Mouse (Mus musculus) mouse trophoblast stem cell (cell line): ENCODE data around the gene Pim3.

ENCODE experiments used
- in situ Hi-C, 2 experiments: fragments of 300-500 bp; cut with MseI, MboI; formaldehyde crosslinking; loops; 2 replicates in 1 of 2; 3 replicates in 1 of 2; pipeline ENCODE4 v1.15.1; 2025

Gene Pim3

DNA sequence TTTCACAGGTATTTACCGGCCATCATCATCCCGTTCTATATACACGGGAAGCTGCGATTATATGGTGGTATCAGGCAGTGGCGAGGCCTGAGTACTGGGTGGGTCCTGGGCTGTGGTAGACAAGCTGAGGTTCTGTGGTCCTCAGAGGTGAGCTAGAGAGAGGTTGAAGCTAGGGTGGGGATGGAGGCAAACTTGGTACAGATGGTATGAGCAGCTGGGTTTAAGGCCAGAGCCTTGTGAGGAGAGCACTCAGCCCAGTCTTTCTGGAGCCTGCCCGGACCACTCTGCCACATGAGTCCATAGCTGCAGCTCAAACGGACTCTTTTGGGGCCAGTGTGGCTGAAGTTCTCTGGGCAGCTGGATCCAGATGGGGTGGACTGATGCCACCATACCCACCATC lies 4.6 kb upstream of the Pim3 start:
- in situ Hi-C loops, result no loop called here

DNA sequence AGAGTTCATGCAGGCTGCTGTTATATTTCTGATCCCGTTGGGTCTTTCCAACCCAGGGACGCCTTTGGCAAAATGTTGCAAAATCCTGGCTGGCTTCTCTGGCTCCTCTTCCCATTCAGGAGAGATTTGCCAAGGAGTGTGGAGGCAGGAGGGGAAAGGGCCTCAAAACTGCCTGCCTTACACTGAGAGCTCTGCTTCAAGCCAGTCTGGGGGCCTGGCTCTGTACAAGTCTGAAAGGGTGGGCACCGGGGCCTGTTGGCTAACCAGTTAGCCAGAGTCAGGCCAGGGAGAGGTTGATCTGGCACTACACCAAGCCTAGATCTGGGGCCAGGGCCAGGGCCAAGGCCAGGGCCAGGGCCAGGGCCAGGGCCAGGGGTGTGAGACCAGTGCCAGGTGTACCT lies 3.8 kb upstream of the Pim3 start:
- in situ Hi-C loops, result no loop called here

GRCm38 (mm10) chr15:88858707-88859106 lies 3.3 kb upstream of the Pim3 start:
- in situ Hi-C loops, result no loop called here

DNA sequence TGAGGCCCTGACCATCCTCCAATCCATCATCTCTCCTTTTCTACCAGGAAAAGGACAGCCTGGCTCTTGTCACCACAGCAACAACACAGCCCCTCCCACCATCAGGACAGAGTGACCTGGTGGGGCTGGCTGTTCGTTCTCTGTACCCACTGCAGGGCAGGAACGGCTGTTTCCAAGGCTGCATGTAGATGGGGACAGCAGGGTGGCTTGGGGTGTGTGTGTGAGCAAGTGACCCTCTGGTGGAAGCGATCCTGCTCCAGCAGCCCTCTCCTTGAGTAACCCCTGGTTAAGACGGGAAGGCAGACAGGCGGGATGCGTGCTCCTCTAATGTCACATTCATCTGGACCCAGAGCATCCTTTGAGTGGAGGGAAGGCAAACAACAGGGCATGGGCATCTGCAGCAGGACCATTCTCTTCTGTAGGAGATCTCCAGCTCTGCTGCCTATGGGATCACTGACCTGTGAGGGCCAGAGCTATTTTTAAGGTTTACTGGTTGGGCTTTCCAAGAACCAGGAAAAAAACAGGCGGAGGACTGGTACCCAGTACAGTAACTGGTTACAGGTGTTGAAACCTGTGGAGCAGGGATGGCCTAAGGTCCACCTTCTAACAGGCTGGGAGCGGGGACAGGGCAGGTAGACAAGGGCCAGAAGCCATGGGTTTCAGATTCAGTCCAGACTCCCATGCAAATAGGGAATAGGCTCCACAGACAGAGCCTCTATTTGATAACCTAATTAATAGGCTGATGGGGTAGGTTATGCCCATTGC lies 2.6 kb upstream of the Pim3 start:
- in situ Hi-C loops, result no loop called here

GRCm38 (mm10) chr15:88860781-88861180 lies 1.2 kb upstream of the Pim3 start:
- in situ Hi-C loops, result no loop called here

DNA sequence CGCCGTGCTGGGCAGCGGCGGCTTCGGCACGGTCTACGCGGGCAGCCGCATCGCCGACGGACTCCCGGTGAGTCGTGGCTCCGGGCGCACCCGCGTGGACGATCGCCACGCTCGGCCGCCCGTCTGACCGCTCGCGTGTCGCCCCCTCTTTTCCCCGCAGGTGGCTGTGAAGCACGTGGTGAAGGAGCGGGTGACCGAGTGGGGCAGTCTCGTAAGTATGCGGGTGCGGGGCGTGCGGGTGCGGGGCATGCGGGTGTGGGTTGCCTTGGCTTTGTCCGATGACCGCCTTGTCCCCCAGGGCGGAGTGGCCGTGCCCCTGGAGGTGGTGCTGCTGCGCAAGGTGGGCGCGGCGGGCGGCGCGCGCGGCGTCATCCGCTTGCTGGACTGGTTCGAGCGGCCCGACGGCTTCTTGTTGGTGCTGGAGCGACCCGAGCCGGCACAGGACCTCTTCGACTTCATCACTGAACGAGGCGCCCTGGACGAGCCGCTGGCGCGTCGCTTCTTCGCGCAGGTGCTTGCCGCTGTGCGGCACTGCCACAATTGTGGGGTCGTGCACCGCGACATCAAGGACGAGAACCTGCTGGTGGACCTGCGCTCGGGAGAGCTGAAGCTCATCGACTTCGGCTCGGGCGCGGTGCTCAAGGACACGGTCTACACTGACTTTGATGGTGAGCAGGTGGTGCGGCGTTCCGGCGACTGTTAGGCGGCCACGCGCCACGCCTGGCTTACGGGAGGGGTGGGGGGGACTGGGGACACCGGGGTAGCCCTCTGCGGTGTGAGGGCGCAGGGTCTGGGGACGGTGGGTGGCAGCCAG lies 1.1 kb downstream of the Pim3 start:
- in situ Hi-C loops, result no loop called here

DNA sequence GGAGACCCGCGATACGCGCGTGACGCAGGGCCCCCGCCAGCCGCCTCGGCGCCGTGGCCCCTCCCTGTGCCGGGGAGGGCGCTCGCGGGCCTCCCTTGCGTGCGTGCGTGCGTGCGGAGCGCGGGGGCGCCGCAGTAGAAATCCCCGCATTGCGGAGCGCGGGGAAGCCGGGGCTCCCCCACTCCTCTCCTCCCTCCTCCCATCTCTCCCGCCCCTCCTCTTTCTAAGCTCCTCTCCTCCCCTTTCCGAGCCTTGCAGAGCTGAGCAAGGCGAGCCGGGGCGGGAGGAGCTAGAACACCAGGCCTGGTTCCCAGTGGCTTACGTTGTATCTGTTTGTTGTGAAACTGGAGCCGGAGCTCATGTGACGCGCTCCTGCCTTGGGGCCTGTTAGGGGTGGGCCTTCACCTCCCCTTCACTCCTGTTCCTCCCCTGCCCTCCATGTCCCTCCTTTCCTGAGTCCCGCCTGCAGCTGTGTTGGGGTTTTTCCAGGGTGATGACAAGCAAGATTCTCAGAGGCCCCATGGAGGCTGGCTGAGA lies 1.8 kb downstream of the Pim3 start:
- in situ Hi-C loops, result no loop called here

GRCm38 (mm10) chr15:88864270-88865030 lies 2.5 kb downstream of the Pim3 start:
- in situ Hi-C loops, result no loop called here

DNA sequence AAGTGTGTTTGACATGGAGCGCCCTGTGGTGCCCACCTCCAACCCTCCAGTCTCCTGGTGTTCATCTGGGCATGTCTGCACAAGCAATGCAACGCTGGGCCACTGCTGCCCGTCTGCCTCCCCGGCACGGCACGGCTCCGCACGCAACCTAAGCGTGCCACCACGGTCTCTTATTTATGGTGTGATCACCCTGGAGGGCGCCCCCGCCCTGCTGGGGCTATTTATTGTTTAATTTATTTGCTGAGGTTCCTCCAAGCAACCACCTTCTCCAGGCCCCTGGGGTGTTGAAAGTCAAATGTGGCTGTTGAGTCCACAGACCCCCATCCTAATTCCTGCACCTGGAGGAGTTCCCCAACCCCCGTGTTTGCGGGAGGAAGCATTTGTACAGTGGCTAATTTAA lies 3.1 kb downstream of the Pim3 start:
- in situ Hi-C loops, result no loop called here

- in situ Hi-C loops, result no loop called here
Observed at GRCm38 (mm10) chr15:88865888-88866695, 4.1 kb downstream of the Pim3 start.

DNA sequence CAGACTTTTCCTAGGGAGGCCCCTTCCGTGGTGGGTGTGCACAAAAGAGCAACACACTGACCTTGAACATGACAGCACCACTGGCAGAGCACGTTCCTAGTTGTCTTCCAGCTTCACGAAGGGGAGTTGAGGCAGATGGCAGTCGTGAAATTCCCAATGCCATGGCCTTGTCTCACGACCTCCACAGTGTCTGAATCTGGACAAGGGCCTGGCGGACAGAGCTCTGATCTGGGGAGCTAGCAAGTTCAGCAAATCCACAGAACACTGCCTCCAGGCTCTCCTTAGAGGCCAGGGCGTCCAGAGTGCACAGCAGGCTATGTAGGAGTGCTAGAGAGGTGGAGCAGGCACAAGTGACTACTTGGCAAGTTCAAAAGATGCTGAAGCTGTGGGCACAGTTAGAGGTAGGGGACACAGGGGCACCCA lies 5.0 kb downstream of the Pim3 start:
- in situ Hi-C loops, result no loop called here

DNA sequence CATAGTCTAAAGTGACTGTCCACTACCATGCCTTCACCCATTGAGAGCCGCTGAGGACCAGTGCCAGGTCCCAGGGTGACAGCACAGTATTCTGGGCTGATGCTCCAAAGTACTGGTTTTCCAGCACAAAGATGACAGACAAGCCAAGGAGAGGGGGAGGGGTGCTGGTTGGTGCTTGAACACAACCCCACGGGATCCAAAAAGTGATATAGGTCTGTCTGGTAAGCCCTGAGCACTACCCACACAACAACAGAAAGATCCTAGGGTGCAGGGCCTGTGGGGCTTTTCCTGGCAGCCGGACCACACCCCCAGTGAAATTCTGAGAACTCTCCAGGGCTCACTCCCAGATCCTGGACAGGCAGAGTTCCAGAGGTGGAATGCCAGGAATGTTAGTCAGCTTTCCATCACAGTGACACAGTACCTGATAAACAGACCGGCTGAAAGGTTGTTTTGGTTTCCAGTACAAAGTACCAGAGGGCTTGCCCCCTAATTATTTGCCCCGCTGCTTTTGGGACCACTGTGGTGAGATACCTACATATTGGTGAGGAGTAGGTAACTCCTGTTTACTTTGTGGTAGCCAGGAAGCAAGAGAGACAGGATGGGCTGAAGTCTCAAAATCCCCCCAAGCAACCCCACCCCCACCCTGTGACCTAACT lies 5.5 kb downstream of the Pim3 start:
- in situ Hi-C loops, result no loop called here

- in situ Hi-C loops, result no loop called here
Observed at GRCm38 (mm10) chr15:88868024-88868742, 6.2 kb downstream of the Pim3 start.

DNA sequence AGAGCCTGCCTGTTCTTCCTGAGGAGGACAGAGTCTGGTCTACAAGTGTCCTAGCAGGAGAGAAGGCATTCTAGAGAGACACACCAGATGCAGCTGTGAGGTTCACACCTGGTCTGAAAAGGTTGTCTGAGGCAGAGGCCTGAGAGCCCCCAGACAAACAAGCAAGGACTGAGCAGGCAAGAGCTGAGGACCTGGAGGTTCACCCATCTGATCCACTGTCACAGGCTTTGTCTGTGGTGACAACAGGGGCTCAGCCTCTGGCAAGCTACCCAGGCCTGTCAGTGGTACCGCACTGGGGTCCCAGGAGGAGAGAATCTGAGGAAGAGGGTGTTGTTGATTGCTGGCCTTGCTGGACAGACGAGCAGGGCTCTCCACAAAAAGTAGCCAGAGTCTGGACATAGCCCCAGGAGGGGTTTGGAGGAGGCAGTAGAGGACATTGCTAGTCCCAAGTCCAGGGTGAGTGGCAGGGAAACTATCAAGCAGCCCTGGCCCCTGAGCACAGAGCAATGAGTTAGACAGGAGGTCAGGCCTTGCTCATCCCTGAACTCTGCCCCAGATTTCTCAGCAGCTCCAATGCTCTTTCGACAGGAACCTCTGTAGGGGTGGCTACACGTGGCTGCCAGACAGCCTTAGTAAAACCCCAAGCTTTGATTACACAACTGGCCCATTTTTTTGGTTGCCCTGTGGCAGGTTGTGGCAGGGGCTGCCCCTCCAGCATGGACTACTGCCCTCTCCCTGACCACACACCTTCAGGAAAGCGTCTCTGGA lies 8.6 kb downstream of the Pim3 start:
- in situ Hi-C loops, result loop anchor here in 1 of 2 experiments (10.0 kb wide), 1 partner anchor 46 kb away; no protein-coding TSS in a partner anchor

GRCm38 (mm10) chr15:88874061-88874460 lies 12.1 kb downstream of the Pim3 start:
- in situ Hi-C loops, result loop anchor here in 1 of 2 experiments (10.0 kb wide), 1 partner anchor 49 kb away; no protein-coding TSS in a partner anchor

- in situ Hi-C loops, result loop anchor here in 1 of 2 experiments (10.0 kb wide), 1 partner anchor 50 kb away; no protein-coding TSS in a partner anchor
Observed at GRCm38 (mm10) chr15:88874477-88874876, 12.5 kb downstream of the Pim3 start.

DNA sequence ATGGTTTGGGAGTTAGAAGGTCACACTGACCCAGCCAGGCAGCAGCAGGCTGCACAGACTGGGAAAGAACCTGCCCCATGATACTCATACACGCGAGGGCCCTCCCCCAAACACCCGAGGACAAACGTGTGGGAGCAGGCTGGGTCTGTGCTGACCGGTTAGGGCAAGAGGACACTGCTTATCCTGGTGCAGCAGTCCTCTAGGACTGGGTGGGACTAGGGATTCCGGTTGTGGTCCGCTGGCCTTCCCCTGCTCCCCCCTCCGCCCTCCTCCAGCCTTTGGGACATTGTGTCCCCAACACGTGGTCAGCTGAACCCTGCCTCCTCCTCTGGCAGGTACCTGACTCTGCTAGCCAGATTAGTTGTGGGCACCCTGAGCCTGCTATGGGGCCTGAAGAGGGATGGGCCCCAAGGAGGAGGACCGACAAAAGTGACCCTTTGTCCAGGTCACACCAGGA lies 13.7 kb downstream of the Pim3 start:
- in situ Hi-C loops, result loop anchor here (5.0 to 10.0 kb wide), 2 partner anchors 48 to 51 kb away; no protein-coding TSS in a partner anchor

GRCm38 (mm10) chr15:88876155-88877020 lies 14.4 kb downstream of the Pim3 start:
- in situ Hi-C loops, result loop anchor here (5.0 to 10.0 kb wide), 2 partner anchors 49 to 52 kb away; no protein-coding TSS in a partner anchor
